Mouse (Mus musculus) liver, postnatal 0 days (tissue): Measurements from ENCODE around the gene Ccdc50.

Experiments used
- CTCF ChIP-seq: sonication (generic); IDR thresholded peaks from 2 replicates; pipeline ENCODE4 v1.5.1; 2016; ENCODE audit warnings: antibody characterized with exemption, low read depth
- EP300 ChIP-seq: IDR thresholded peaks from 2 replicates; pipeline ENCODE4 v1.6.1; 2016; ENCODE audit warnings: antibody characterized with exemption, low read depth, mild to moderate bottlenecking

DNA sequence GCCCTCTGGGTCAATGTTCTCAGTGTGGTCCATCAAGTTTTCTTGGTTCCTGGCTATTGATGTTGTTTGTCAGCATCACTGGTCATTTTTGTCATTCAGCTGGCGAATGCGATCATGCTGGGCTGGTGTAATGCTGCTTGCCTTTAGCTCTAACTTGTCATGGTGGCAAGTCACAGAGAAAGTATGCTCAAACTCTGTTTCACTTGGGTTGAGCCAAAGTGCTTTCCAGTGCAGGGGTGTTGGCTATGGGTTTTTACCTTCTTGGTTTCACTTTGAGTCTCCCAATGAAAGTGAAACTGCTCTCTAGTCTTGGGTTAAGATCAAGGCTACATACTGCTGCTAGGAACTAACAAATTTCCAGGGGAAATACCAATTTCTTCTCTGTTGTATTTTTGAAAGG lies 39.4 kb upstream of the Ccdc50 start:
- TF ChIP-seq CTCF (no peak), EP300 (no peak)
